Comparison of ENCODE assay signal across 10 mouse cellular contexts in the genomic region with DNA sequence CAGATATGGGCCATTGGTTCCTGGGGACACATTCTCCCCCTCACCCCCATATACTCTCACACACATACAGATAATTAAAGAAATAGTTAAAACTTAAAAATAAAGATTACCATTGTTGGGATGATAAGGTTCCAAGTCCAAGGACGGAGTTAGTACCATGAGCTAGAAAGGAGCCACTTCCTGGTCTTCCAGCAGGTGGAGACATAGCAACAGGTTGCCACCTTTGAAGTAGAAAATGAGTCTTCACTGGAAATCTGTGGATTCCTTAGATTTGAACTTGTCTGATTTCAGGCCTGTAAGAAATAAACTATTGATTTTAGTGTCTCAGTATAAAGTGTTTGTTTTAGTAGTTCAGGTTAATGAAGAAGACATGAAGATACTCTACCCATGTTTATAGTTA.
DNase-seq lines count a peak whose midpoint lies in the region; ATAC-seq and TF ChIP-seq lines count a peak whose summit lies in the region.
"Had no signal": no experiment of that assay in that cellular context is flagged by ENCODE, and none has a peak within 500 bp of the region (broad histone marks: within the 10 kb centered on the region; RNA-seq: fewer than 3 reads in every experiment).

No protein-coding gene starts in this region.

- ATAC-seq in kidney, postnatal 0 days (replicated peaks; ENCODE audit: low FRiP score, low read depth), result peak; percentile 59; the same call in 1 of the 2 replicates
- ATAC-seq in kidney, embryonic 16.5 days (ENCODE audit: low FRiP score, low TSS enrichment), result no peak

- H3K4me1 ChIP-seq in kidney, postnatal 0 days (replicated peaks; ENCODE audit: insufficient read depth, low read length), result no peaks in the 10 kb centered on the region
- no peaks in the 10 kb centered on the region for H3K4me1 ChIP-seq in kidney, embryonic 16.5 days (ENCODE audit: insufficient read depth, low read length)
- no peaks in the 10 kb centered on the region for H3K4me1 ChIP-seq in E14TG2a.4 (replicated peaks; ENCODE audit: low read depth, low read length)
- H3K4me1 ChIP-seq: embryonic facial prominence, embryonic 15.5 days had no signal

- peak; percentile 16 for DNase-seq in adrenal gland, postnatal 10 days
- no peak for DNase-seq in adrenal gland, postnatal 25 days
- peak; percentile 62 for DNase-seq in kidney, postnatal 0 days (ENCODE audit: low spot score)
- peak; percentile 7 for DNase-seq in embryo, embryonic 9.5 days (ENCODE audit: extremely low spot score)
- no peak for DNase-seq in cerebellum, adult 8-10 months
- DNase-seq in ovary, postnatal 10 days (ENCODE audit: low spot score), result no peak

- H3K9ac ChIP-seq in kidney, postnatal 0 days (ENCODE audit: low read depth, low read length), result no peak overlapping the region
- H3K9ac ChIP-seq in kidney, embryonic 16.5 days (replicated peaks; ENCODE audit: low read length), result no peak overlapping the region
- H3K9ac ChIP-seq: embryonic facial prominence, embryonic 15.5 days had no signal

- no peak overlapping the region for H3K4me3 ChIP-seq in kidney, postnatal 0 days (replicated peaks; ENCODE audit: low read depth, low read length)
- H3K4me3 ChIP-seq in kidney, embryonic 16.5 days (ENCODE audit: low read length), result no peak overlapping the region
- no peak overlapping the region for H3K4me3 ChIP-seq in E14TG2a.4 (replicated peaks; ENCODE audit: low read length)
- H3K4me3 ChIP-seq: embryonic facial prominence, embryonic 15.5 days had no signal

- peak; percentile 83 for TF ChIP-seq CTCF in kidney, postnatal 0 days (IDR thresholded peaks at IDR 0.05; ENCODE audit: low read depth)
- TF ChIP-seq CTCF in E14TG2a.4 (conservative IDR thresholded peaks at IDR 0.05; ENCODE audit: low read length), result peak; percentile 33

- H3K9me3 ChIP-seq in kidney, postnatal 0 days (replicated peaks; ENCODE audit: low read length), result no peaks in the 10 kb centered on the region
- H3K9me3 ChIP-seq in kidney, embryonic 16.5 days (ENCODE audit: low read length), result 0 out of 2 replicates have a peak, but pooled peaks cover 2% of the 10 kb centered on the region
- H3K9me3 ChIP-seq in E14TG2a.4 (ENCODE audit: low read length), result peaks cover 8% of the 10 kb centered on the region; the same call in 1 of the 2 replicates
- H3K9me3 ChIP-seq: embryonic facial prominence, embryonic 15.5 days had no signal

- no peaks in the 10 kb centered on the region for H3K36me3 ChIP-seq in kidney, postnatal 0 days (ENCODE audit: insufficient read depth, low read length)
- no peaks in the 10 kb centered on the region for H3K36me3 ChIP-seq in kidney, embryonic 16.5 days (ENCODE audit: insufficient read depth, low read length)
- no peaks in the 10 kb centered on the region for H3K36me3 ChIP-seq in E14TG2a.4 (ENCODE audit: insufficient read depth, low read length)
- H3K36me3 ChIP-seq: embryonic facial prominence, embryonic 15.5 days had no signal

- no peak overlapping the region for H3K27ac ChIP-seq in kidney, postnatal 0 days
- H3K27ac ChIP-seq in kidney, embryonic 16.5 days (ENCODE audit: low read length), result no peak overlapping the region
- H3K27ac ChIP-seq: embryonic facial prominence, embryonic 15.5 days; macrophage had no signal

- H3K27me3 ChIP-seq in kidney, postnatal 0 days (ENCODE audit: insufficient read depth, low read length), result no peaks in the 10 kb centered on the region
- H3K27me3 ChIP-seq in kidney, embryonic 16.5 days (ENCODE audit: insufficient read depth, low read length), result no peaks in the 10 kb centered on the region
- no peaks in the 10 kb centered on the region for H3K27me3 ChIP-seq in E14TG2a.4 (ENCODE audit: insufficient read depth, low read length)
- H3K27me3 ChIP-seq: embryonic facial prominence, embryonic 15.5 days had no signal

- H3K4me2 ChIP-seq in kidney, postnatal 0 days (ENCODE audit: low read length), result no peak overlapping the region
- no peak overlapping the region for H3K4me2 ChIP-seq in kidney, embryonic 16.5 days (replicated peaks; ENCODE audit: low read depth, low read length)
- H3K4me2 ChIP-seq: embryonic facial prominence, embryonic 15.5 days had no signal

- WGBS in kidney, postnatal 0 days, result 24% methylated on average over 1 of the region's 1 CpGs
- 34% methylated on average over 1 of the region's 1 CpGs for WGBS in kidney, embryonic 16.5 days

Comparison
In these comparisons a context has a peak if more than half of its experiments do, and no peak if none do; other contexts are left out.
1. DNase-seq: peak in adrenal gland, postnatal 10 days (single experiment), kidney, postnatal 0 days (single experiment) and embryo, embryonic 9.5 days (single experiment); none in adrenal gland, postnatal 25 days (single experiment), cerebellum, adult 8-10 months (single experiment) and ovary, postnatal 10 days (single experiment).